Mouse (Mus musculus): ENCODE results near the gene Arfgap3. TPM values are rescaled to one million over a fixed set of nuclear protein-coding genes. Genes with fewer than 3 reads are reported as not detected.

Arfgap3 gene
- total RNA-seq, 4 experiments from 2014 or later, result 16.1 to 23.7 (median 20.0) TPM

GRCm38 (mm10) chr15:83254372-83255070, 95.5 kb downstream of the Arfgap3 start:
- DNase-seq (ENCODE audit: low spot score in 2 of 2), result no peak

DNA sequence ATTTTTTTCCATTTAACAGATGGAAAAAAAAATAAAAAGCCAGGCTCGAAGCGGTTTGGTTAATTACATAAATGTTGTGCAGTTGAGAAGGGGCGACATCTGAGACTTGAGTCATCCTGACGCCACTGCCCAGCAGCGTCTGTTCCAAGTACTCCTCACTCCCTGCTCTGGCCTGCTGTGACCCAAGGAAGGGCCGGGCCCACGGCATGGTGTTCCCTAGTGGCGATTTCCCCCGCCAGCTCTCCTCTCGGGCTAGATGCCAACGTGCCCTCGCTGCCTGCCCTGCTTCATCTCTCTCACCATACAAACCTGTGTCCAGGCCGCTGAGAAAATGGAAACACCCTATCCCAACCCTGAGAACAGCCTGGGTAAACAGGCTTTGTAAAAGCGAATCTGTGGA, 98.0 kb downstream of the Arfgap3 start:
- no peak for DNase-seq (ENCODE audit: low spot score in 2 of 2)

DNA sequence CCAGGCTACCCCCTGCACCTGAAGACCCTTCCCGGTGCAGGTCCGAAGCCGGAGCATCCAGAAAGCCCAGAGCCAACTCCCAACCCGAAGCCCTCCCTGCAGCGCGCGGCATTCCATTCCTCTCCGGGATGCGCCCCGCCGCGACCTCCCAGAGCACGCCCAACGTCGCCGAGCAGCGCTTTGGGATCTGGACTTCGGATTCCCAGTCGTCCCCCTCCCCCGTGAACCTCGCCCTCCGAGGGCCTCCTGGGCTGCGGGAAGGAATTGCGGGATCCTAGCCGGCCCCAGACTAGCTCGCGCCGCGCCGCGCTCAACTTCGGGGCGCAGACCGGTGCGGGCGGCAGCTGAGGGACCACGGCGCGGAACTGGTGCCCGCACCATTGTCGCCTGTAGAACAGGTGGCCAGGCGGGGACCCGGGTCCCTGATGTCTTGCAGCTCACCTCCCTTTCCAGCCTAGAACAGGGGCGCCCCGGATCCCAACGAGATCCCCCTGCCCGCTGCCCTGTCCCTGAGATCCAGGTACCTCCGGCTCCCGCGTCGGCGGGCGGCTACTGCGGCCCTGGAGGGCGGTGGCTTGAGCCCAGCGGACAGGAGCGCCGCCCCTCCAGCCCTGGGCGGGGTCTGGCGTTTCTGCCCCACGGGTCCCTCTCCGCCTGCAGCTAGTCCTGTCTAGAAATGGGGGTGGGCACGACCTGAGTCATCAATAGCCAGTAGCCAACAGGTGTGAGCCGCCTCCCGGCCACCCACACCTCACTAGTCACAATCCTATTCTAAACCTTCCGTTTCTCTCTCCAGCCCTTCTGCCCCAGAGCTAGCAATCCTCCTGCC, 98.7 kb downstream of the Arfgap3 start, which contains the start of gene A4galt:
Gene A4galt (minus strand): TSS at position 599 of the 829 bp plus-strand sequence.
- DNase-seq (ENCODE audit: low spot score in 2 of 2), result peak in 1 of 2 experiments; percentile 6

- no peak for DNase-seq (ENCODE audit: low spot score in 2 of 2)
Observed at GRCm38 (mm10) chr15:83250651-83251175, 99.3 kb downstream of the Arfgap3 start.

Other genes starting within 250 kb of the Arfgap3 start
- 100 to 1,000 TPM; 126 to 141 (median 133) TPM for gene Rrp7a, start 227.4 kb downstream of the Arfgap3 start, total RNA-seq (2022)
- 10 to 100 TPM; 84.5 to 94.7 (median 92.1) TPM for gene Poldip3, start 200.9 kb downstream of the Arfgap3 start, total RNA-seq (2022)
- 10 to 100 TPM; 70.0 to 98.9 (median 81.6) TPM for gene Cyb5r3, start 177.7 kb downstream of the Arfgap3 start, total RNA-seq (2022)
- gene A4galt, start 98.5 kb downstream of the Arfgap3 start, total RNA-seq (2022), result 1 to 10 TPM; 3.7 to 4.5 (median 4.3) TPM
- 100 to 1,000 TPM in 3 of 4 experiments, 10 to 100 TPM in 1; 95.2 to 112 (median 106) TPM for gene Pacsin2, start 114.4 kb upstream of the Arfgap3 start, total RNA-seq (2022)
- 10 to 100 TPM; 32.0 to 40.0 (median 36.2) TPM for gene Ttll1, start 160.6 kb upstream of the Arfgap3 start, total RNA-seq (2022)
- gene Bik, start 176.6 kb upstream of the Arfgap3 start, total RNA-seq (2022), result under 1 TPM in 3 of 4 experiments, not detected in 1; 0.40 to 0.66 (median 0.47) TPM
- gene Tspo, start 213.3 kb upstream of the Arfgap3 start, total RNA-seq (2022), result 10 to 100 TPM in 2 of 4 experiments, 1 to 10 TPM in 2; 7.0 to 23.0 (median 12.5) TPM
- gene Mcat, start 213.5 kb upstream of the Arfgap3 start, total RNA-seq (2022), result 10 to 100 TPM; 24.6 to 28.3 (median 26.9) TPM
- gene Ttll12, start 244.9 kb upstream of the Arfgap3 start, total RNA-seq (2022), result 10 to 100 TPM in 3 of 4 experiments, 1 to 10 TPM in 1; 9.5 to 13.3 (median 11.7) TPM